Mouse (Mus musculus) left cerebral cortex, adult 18-20 months (tissue): ENCODE results near the gene Aup1. TPM values are rescaled to one million over a fixed set of nuclear protein-coding genes. Genes with fewer than 3 reads are reported as not detected.
A peak's percentile ranks its signal among the peaks of the same experiment; 100 is the strongest.

Source experiments
- DNase-seq, 2 experiments: peaks; one replicate each; pipeline ENCODE4 v3.0.0; 2021 to 2022; ENCODE audit warnings: low spot score in 2 of 2, mixed read lengths in 1 of 2
- total RNA-seq, 2 experiments: library from RNA; stranded (reverse); gene quantifications; 2 replicates each; pipeline ENCODE4 v1.2.3; 2021

Gene Aup1
- total RNA-seq, 2 experiments from 2014 or later, result 114 to 121 TPM

DNA sequence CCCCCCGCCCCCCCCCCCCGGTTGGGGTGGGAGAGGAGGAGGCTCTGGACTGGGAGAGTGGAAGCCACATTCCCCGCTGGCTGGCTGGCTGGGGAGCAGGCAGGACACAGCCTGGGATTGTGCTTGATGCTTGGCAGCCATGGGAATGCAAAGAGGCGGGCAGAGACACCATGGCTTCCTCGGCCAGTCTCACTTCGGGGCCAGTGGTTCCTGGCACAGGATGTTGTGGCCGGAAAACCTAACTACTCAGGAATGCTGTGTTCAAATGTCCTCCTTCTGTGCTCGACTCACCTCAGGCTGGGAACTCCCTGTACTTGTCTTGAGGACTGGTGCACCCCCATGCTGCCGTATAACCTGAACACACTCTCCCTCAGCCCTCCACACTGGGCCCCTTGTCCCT, 26.6 kb upstream of the Aup1 start:
- DNase-seq, result no peak

GRCm38 (mm10) chr6:83029777-83030176, 24.5 kb upstream of the Aup1 start:
- DNase-seq, result no peak

- DNase-seq, result no peak
Observed at GRCm38 (mm10) chr6:83031111-83031510, 23.2 kb upstream of the Aup1 start.

DNA sequence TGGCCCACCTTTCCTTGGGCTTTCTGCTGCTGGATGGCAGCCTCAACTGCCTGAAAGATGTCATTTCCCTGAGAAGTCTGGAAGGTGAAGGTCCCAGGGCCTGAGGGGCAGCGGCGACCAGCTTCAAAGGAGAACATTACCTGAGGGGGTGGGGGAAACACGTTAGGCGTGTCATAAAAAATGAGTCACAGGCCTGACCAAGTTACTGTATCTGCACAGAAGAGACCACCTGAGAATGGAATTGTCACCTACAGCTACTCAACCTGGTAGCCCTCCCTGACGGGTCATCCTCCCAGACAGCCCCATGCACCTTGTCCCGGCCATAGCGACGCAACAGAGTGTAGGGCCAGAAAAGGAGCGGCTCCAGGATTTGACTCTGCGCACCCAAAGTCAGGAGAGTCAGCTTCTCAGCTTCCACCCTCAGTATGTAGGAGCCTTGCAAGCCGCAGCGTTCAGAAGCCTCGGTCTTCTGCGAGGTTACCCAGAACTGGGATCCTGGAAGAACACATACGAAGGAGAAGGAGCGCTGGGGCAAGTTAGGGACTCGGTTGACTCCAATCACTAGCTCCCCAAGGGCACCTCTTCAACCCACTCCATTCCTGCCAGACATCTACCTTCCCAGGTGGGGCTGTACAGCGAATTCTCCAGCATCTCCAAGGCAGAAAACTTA, 22.3 kb upstream of the Aup1 start:
- DNase-seq, result no peak

DNA sequence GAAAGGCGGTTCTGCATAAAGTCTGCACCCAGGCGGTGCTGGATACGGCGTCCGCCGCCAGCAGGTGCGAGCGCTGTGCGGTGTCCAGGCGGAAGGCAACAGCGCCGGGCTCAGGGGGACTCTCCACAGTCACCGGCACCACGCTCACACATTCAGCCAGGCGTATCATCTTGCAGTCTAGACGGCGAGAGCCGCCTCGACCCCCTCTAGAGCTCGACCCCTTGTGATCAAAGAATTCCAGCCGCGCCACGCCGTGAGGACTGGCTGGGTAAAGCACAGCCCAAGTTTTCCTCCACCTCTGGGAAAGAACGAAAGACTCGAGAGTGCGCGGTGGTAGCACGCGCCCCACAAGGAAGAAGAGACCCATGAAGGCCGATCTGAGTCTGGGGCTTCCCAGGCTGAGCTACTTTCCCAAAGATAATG, 21.5 kb upstream of the Aup1 start:
- DNase-seq, result peak in 1 of 2 experiments; percentile 18

DNA sequence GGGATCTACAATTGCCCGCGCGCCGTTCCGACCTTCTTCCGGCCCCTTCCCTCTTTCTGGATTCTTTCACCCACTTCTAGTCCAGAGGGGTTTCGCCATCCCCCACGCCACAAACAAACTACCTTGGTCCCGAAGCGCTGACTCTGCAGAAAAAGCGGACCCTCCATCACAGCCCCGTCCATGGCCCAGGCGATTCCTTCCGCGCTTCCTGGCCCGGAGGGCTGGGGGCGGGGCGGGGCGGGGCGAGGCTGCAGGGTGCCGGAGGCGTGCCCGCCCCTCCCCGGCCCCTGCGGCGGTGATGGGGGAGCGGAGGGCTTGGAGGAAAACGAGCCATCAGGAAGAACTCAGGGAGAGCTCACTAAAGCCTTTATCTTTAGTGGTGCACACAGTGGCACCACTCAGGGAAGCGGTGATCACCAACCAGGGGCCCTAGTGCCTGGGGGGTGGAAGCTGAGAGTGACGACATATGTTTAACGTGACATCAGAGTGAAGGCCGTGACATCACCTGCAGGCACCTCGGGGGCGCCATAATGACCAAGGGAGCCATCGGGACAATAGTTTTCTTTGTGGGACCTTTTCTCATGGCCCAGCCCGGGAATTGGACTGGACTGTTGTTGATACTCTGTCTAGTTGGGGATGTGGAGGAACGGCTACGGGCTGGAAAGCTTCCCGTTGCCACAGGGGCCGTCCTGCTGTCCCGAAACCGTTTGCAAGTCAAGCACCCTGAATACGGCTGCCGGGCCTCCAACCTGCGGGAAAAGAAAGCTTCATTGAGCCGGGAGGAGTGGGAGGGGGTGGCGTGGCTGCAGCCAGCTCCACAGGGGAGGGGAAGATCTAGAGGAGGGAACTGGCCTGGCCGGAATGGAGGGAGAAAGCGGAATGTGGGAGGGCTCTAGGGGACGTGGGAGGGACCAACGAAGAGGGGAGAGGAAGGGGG, 20.8 kb upstream of the Aup1 start, which contains the start of the genes Dok1 and Loxl3:
Dok1 (minus strand) TSS at position 223 of the 937 bp plus-strand sequence.
Loxl3 (plus strand) TSS at position 925 of the 937 bp plus-strand sequence.
- no peak for DNase-seq

DNA sequence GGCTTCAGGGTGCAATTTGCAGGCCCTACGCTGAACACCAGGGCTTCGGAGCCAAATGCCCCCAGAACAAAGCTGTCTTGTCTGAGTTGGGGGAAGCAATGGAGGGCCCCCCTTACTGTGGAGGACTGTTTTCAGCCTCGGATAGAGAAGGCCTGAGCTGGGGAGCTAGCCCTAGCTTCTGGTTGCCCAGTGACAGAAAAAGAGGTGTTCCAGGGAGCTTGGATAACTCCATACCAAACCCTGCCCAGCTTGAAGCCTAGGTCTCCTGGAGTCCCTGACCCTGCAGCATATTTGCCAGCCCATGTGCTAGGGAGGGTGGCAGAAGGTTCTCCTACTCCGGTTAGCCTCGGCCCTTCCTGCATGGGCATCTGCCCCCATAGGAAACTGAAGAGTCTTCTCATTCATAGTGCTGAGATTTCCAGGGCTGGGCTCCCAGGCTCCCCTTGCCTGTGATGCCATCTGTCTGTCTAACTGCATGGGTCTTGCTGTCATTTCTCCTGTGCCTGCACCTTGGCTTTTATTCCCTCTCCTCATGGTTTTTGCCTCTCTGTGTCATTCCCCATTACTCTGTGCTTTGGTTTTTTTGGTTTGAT, 19.8 kb upstream of the Aup1 start:
- DNase-seq, result no peak

GRCm38 (mm10) chr6:83037188-83037587, 17.1 kb upstream of the Aup1 start:
- DNase-seq, result no peak

DNA sequence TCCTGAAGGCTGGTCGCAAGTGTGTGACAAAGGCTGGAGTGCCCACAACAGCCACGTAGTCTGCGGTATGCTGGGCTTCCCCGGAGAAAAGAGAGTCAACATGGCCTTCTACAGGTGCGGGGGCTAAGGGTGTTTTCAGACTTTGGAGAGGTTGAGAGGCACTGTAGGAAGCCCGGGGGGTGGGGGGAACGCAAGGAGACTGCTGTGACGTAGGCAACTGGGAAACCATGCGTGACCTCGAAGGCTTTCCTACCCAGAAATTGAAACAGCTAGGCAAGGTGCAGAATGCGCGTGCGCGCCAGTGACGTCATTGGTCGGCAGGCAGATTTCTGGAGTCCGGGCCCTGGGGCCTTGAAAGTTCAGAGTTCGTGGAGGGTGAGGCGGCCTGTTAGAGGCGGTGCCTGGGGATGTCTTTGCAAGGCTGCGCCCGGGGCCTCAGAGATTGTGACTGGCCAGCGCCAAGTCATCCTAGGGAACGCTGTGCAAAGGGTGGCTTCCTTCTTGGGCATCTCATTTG, 15.8 kb upstream of the Aup1 start:
- DNase-seq, result peak; percentile 84 to 93

GRCm38 (mm10) chr6:83040601-83041000, 13.7 kb upstream of the Aup1 start:
- no peak for DNase-seq

GRCm38 (mm10) chr6:83043561-83043960, 10.8 kb upstream of the Aup1 start:
- DNase-seq, result no peak

- no peak for DNase-seq
Observed at GRCm38 (mm10) chr6:83043993-83044392, 10.3 kb upstream of the Aup1 start.

DNA sequence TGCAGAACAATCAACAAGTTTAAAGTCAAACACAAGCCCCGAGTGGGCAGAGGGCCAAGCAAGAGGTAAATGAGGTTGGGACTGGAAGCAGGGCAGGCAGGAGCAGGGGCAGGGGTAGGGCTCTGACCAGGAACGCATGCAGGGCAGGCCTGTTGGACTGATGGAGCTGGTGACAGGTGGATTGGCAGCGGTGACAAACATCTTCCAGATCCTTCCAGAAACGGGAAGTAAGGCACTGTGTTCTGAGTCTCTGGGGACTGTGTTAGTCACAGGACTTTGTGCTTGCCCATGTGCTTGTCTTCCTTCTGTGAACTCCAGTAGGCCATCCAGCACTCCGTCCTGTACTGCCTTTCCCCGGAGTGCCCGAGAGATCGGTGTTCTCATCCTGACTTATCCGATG, 9.6 kb upstream of the Aup1 start:
- DNase-seq, result no peak

GRCm38 (mm10) chr6:83049367-83049766, 5.0 kb upstream of the Aup1 start:
- no peak for DNase-seq

DNA sequence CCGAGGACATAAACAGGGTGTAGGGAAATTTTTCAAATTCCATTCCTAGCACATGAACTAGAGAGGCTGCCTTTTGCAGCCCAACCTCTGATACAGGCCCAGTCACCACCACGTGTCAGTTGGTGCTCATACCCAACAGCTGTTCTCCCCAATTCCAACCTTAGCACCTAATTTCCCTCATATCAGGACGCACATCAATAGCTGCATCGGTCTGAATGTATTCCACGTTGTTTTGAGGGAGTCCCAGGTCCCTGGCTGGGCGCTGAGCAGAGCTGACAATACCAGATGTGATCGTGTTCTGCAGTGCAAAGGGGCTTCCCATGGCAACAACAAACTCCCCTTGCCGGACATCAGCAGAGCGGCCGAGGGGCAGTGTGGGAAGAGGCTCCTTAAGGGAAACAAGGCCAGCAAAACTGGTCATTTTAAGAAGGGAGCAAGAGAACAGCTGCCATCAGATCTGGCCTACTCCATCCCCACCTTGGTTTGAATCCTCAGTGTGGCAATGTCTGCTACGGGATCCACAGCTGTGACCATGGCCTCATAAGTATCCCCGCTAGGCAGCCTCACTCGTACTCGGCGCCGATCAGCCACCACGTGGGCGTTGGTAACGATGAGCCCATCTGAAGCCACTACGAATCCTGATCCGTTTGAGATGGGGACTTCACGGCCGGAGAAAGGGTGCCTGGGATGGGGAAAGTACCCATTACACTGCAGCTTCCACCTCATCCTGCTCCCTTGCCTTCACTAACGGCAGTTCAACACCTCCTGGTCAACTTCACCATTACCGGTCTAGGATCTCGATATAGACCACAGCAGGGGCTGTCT, 973 bp upstream of the Aup1 start:
- DNase-seq, result peak; percentile 38 to 49

DNA sequence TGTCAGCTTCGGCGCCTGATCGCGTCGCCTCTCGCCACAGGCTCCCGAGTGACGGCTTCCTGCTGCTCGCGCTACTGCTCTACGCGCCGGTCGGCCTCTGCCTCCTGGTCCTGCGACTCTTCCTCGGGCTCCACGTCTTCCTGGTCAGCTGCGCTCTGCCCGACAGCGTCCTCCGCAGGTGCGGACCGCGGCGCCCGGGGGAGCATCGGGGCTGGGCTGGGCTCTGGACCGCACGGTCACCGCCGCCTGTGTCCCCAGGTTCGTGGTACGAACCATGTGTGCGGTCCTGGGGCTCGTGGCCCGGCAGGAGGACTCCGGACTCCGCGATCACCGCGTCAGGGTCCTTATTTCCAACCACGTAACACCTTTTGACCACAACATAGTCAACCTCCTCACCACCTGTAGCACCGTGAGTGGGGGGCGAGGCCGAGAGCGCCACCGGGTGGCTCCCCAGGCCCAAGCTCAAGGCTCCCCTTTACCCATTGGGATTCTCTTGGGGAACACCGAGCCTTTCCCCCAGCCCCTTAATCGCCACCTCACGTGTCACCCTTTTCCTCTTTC, 630 bp downstream of the Aup1 start, which contains the start of gene Htra2:
Htra2 (minus strand) TSS at position 403 of the 561 bp plus-strand sequence.
- DNase-seq, result peak in 1 of 2 experiments; percentile 25

DNA sequence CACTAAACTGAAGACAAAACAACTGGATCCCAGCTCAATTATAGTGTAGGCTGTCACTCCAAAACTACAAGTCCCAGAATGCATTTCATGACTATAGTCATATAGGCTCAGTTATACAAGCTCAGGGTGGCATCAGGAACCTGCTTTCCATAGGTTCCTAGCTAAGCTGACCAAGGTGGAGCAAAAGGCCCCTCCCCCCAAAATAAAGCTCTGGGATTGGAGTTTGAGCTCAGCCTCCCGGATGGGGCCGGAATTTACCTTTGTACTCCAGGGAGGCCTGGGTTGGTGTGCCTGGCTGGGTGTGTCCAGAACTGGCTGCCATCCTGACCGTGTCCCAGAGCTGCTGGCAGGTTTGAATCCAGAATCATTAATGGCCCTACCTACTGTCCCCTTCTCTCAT, 3.5 kb downstream of the Aup1 start, which contains the start of gene Dqx1:
Dqx1 (plus strand) TSS at position 55 of the 400 bp plus-strand sequence.
- peak in 1 of 2 experiments; percentile 40 for DNase-seq

- no peak for DNase-seq
Observed at GRCm38 (mm10) chr6:83058725-83059124, 4.4 kb downstream of the Aup1 start.

GRCm38 (mm10) chr6:83065995-83066394, 11.7 kb downstream of the Aup1 start:
- no peak for DNase-seq

GRCm38 (mm10) chr6:83066441-83066840, 12.1 kb downstream of the Aup1 start:
- DNase-seq, result no peak
